Mouse (Mus musculus): ENCODE data around the gene Cpvl.

GRCm38 (mm10) chr6:53931605-53932004, 46.9 kb downstream of the Cpvl start:
- TF ChIP-seq GABPA (IDR thresholded peaks at IDR 0.05; ENCODE audit: insufficient replicate concordance, low read depth, low read length), result no peak
- no peak for TF ChIP-seq POLR2A (IDR thresholded peaks at IDR 0.05; ENCODE audit: low read depth, low read length)
- TF ChIP-seq BHLHE40 (IDR thresholded peaks at IDR 0.05; ENCODE audit: low read depth, low read length), result no peak
- TF ChIP-seq IRF4 (IDR thresholded peaks at IDR 0.05; ENCODE audit: low read depth, low read length), result no peak
- TF ChIP-seq ZKSCAN1 (IDR thresholded peaks at IDR 0.05; ENCODE audit: borderline replicate concordance, low read depth, low read length), result no peak
- TF ChIP-seq MAX (IDR thresholded peaks at IDR 0.05; ENCODE audit: low read length), result no peak
- TF ChIP-seq ETS1 (conservative IDR thresholded peaks at IDR 0.05; ENCODE audit: low read depth, low read length), result no peak
- TF ChIP-seq TCF12 (IDR thresholded peaks at IDR 0.05; ENCODE audit: low read depth, low read length), result no peak
- no peak for TF ChIP-seq KAT2A (IDR thresholded peaks at IDR 0.05; ENCODE audit: insufficient replicate concordance, low read length)
- TF ChIP-seq EP300 (IDR thresholded peaks at IDR 0.05; ENCODE audit: low read length), result no peak
- TF ChIP-seq CTCF (conservative IDR thresholded peaks at IDR 0.05 in 1 of 2, IDR thresholded peaks at IDR 0.05 in 1 of 2; ENCODE audit: low read depth in 2 of 2, low read length in 2 of 2), result no peak
- TF ChIP-seq USF1 (IDR thresholded peaks at IDR 0.05; ENCODE audit: low read depth, low read length), result no peak
- TF ChIP-seq ZNF384 (IDR thresholded peaks at IDR 0.05; ENCODE audit: low read depth, low read length), result no peak

All from CH12.LX (cell line).